Mouse (Mus musculus) left cerebral cortex, adult 8-10 months (tissue): ENCODE measurements around the gene Tagln2. TPM values are rescaled to one million over a fixed set of nuclear protein-coding genes. Genes with fewer than 3 reads are reported as not detected.

Experiments
- DNase-seq, 2 experiments: peaks; one replicate each; pipeline ENCODE4 v3.0.0; 2022; ENCODE audit warnings: low spot score in 2 of 2
- total RNA-seq, 4 experiments: library from RNA; stranded (reverse); gene quantifications; 2 replicates each; pipeline ENCODE4 v1.2.4; 2022

Tagln2 gene
- total RNA-seq, 4 experiments from 2014 or later, result 9.6 to 15.4 (median 12.5) TPM

DNA sequence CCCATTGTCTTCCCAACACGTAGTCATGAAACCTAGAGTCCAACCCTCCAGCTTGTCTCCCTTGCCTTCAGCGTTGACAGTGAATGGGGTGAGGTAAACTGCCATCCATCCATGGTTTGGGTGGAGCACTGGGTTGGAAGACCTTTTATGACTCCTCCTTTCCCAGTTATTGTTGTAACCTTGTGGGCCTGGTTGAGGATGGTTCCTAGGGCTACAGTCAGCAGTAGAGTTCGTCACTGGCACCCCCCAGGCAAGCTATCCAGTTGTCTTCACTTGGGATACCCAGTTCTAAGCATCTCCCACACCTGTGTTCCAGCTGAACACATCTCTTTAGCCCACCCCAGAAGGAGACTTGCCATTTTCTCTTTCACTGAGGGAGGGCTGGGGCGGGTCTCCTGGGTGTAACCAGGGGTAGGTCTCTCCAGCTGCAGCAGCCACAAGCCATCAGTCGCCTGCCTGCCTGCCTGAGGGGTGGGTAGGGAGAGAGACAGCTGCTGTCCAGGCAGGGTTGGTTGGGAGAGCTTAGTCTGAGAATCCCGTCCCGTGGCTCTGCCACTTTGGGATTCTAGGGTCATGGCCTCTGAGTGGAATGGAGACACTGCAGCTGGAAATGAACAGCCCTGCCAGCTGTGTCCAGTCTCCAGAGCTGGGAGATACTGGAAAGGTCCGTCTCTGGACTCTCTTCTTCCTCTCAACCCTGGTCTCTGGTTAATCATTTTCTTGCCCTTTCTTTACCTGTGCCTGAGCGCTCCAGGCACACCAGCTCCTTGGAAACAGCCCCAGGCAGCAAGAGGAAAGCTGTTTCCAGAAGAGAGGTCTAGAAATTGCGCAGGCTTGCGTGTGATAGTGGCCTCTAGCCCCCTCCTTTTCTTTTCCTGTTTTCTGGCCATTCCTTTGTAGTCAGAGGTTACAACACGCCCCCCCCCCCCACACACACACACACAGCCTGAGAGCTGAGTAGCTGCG is 2.6 kb downstream of the Tagln2 start:
- DNase-seq, result no peak

- DNase-seq, result no peak
Measured at GRCm38 (mm10) chr1:172503111-172503997, 3.5 kb downstream of the Tagln2 start.

- no peak for DNase-seq
Measured at GRCm38 (mm10) chr1:172504756-172505155, 4.9 kb downstream of the Tagln2 start.

- no peak for DNase-seq
Measured at GRCm38 (mm10) chr1:172507001-172507400, 7.2 kb downstream of the Tagln2 start.

GRCm38 (mm10) chr1:172507701-172508100 is 7.9 kb downstream of the Tagln2 start:
- DNase-seq, result no peak

DNA sequence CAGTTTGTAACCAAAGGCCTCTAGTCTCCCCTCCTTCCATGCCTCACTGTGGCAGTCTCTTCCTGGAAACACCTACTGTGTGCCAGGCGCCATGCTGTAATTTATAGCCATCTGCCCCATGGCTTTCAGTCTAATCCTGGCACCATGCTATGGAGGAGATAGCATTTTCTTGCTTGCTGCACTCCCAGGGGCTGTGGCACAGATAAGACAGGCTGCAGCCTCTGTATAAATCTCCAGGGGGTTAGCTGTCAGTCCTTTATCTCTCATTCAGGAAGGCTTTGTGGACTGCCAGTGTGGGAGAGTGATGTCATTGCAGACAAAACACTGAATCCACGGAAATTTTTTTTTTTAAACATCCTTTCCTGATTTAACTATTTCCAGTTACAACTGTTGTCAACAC is 8.3 kb downstream of the Tagln2 start:
- no peak for DNase-seq

- DNase-seq, result no peak
Measured at GRCm38 (mm10) chr1:172509235-172509634, 9.4 kb downstream of the Tagln2 start.

- DNase-seq, result no peak
Measured at GRCm38 (mm10) chr1:172509983-172510382, 10.1 kb downstream of the Tagln2 start.

DNA sequence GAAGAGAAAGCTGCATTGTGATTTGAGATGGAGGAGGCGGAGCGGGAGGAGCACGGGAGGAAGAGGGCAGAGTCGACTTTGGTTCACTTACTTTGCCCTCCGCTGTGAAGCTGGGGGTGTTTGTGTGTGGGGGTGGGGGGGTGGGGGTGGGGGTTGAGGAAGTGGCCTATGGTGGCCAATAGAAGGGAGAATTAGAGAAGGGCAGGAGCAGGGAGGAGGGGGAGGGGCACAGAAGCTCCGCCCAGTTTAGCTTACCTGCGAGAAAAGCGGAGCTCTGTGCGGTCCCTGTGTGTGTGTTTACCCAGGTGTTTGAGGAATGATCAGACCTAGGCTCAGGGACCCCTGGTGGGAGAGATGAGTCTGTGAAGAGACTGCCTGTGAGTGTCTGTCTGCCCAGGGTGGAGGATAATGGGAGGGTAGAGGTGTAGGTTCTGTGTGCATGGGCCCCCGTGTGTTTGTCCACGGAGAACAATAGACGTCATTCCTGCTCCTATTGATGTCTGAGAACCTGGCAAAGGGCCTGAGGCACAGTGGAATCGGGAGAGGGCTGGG is 10.7 kb downstream of the Tagln2 start:
- no peak for DNase-seq

GRCm38 (mm10) chr1:172512962-172513361 is 13.1 kb downstream of the Tagln2 start:
- no peak for DNase-seq

DNA sequence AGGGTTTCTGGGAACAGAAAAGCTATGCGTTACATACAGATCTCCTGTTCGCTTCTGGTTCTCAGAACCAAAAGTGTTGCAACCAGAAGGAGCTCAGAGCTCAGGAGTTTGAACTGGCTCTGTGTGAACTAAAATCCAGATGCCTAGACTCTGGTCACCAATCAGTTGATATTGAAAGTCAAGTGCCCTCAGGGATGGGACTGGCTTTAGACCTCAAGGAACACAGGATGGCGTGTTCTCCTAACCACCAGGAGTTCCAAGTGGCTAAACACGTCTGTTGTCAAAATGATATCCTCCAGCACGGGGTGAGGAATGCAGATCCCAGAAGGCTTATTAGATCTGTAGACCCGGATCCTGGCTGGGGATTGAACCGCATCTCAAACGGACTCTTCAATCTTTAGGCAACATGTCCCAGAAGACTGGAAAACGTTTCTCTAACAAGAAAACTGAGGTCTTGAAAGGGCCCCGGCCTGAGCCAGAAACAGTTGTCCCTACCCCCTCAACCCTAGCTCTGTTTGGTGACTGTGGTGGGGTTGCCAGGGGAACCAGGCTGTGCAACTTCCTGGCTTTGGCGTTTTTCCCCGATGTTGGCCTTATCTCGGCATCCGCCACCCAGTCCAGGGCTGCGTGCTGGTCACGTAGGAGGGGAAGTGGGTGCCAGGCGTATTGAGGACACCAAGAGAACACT is 13.8 kb downstream of the Tagln2 start:
- no peak for DNase-seq

GRCm38 (mm10) chr1:172514213-172514529 is 14.3 kb downstream of the Tagln2 start:
- no peak for DNase-seq

DNA sequence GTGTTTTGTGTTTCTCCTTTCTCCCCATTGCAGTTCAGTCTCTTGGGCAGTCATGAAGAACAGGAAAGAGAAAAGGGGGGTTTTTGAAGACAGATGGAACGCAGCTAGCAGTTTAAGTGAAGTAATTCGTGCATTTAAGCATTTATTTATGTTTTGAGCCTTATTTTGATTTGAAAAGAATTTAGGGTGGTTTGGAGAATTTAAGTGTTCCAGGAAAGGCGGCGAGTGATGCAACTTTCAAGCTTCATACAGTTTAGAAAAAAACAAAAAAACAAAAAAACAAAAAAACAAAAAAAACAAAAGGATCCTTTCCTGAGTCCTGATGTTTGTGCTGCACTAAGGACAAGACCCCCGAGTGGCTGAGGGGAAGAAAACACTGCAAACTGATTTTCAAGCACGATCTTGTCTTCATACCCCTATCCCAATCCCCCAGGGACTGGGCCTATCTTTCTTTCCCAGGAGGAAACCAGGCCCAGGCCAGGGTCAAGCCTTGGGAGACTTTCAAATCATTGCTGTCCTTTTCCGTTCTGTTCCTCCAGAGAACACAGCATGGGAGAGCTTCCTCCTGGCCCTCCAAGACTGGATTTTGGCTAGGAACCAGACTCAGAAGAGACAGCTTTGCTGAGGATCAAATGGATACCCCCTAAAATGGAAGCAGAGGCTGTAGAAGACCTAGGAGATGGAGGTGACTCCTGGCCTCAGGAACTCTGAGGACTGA is 14.9 kb downstream of the Tagln2 start:
- no peak for DNase-seq

DNA sequence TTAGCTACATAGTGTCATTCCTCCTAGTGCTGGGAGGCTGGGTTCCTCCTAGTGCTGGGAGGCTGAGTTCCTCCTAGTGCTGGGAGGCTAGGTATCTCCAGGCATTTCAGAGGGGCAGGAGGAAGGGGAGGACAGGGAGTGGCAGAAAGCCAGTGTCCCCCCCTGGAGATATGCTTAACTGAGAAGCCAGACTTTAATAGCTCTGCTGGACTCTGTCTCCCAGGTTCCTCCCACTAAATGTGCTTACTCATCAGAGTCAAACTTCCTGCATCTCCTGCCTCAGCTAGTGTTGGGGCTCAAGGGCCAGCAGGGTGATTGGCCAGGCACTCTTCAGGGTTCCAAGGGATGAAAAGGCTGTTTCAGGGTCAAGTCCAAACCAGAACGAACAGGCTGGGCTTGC is 15.5 kb downstream of the Tagln2 start:
- no peak for DNase-seq

- no peak for DNase-seq
Measured at GRCm38 (mm10) chr1:172518013-172518412, 18.2 kb downstream of the Tagln2 start.

DNA sequence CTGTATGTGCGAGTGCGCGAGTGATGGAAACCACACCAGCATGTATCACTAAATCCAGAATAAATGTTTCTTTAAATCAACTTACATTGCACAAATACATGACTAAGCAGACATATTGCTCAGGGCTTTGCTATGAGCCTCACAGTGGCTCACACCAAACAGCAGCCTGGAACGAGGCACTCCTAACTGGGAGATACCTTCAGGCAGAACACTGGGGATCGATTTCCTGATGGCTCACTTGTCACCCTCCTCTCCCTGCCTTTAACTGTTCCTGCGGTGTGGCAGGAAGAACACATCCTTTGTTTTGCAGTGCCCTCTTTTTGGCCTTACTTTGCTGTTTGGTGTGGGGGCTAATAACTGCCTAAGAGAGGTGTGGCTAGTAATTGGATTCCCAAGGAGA is 19.8 kb downstream of the Tagln2 start:
- no peak for DNase-seq

- peak; percentile 54 to 82 for DNase-seq
Measured at GRCm38 (mm10) chr1:172520576-172521440, 21.0 kb downstream of the Tagln2 start, which contains the start of gene Cfap45. Cfap45 (plus strand) TSS chr1:172520801.

DNA sequence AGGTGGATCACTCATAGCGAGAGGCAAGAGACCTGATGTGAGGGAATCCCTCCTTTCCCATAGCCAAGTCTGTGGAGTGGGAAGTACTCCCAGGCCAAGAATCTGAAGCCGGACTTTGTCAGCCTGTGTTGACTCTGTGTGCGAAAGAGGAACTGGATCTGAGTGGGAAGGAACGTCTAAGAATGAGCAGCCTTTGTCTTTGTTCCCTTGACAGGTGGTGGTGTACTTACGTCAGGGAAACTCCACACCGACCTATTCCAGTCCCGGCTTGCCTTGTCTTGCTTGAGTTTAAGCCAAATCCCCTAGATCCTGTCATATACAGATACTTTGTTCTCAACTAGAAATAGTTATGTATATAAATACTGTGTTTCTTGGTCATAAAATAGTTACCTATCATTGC is 22.7 kb downstream of the Tagln2 start:
- no peak for DNase-seq

DNA sequence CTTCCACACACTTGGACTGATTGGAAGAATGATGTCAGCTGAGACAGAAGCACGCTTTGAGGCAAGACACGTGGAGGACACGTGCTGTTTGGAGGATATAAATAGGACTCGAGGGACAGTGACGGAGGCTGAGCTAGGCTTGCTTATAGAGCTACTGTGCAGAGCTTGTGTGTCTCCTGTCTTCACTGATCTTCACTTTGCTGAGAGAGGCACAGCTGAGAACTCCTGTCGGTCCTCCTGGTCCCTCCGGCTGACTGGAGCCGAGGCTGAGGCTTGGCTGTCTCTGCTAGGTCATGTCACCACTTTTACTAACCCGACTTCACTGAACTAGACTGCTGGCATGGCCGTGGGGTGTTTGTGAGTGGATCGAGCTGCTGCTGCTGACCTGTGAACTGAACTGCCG is 23.9 kb downstream of the Tagln2 start:
- no peak for DNase-seq
